Mouse (Mus musculus): ENCODE measurements around the gene Ttpal.
A peak's percentile ranks its signal among the peaks of the same experiment; 100 is the strongest.
"Not testable (repeated sequence)": the region's sequence is repeated elsewhere in the genome, so short reads cannot be mapped to it uniquely, and the experiment has no call there.

The Ttpal gene

DNA sequence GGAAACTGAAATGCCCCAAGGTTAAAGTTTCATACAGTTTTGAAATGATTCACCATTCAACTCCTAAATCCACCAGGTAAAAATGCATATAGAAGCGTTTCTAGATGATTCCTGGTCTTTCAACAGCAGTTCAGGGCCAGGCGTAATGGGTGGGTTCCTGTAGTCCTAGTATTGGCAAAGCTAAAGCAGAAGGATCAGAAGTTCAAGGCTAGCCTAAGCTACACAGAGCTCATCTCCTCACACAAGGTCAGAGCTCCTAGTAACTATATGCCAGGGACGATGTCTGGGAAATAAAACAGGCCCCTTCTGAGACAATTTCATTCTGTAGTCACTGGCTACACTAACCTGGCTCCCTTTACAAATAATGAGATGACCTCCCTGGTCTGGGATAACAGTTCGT is 29.1 kb downstream of the Ttpal start:
- DNase-seq (ENCODE audit: low spot score): no peak

DNA sequence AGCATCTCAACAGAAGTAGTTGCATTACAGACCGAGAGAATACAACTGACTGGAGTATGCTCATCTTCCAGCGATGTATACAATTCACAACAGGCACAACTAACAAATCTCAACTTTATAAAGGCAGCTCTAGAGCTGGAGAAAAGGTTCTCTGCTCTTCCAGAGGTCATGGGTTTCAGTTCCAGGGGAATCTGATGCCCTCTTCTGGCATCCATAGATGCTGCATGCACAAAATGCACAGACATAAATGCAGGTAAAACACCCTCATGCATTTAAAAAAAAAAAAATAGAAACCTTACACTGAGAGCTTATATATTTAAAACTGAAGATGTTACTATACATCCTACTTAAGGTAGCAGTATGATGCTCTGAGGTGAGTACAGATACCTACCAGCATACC is 29.6 kb downstream of the Ttpal start:
- no peak for DNase-seq (ENCODE audit: low spot score)

DNA sequence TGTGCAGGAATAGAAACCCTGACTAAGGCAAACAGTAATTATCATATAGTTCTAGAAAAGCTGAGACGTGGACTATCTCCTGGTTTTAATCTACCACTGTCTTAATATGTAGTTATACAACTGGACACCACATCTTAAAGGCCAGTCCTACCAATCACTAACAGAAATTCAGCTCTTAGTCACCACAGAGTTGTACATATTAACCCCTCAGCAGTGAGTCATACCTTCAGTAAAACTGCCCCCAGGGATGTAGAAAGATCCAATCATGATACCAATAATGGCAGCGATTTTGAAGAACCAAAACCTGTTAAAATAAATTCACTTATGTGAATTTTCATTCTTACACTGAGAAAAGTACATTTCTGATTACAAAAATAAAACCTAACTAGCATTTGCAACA is 32.1 kb downstream of the Ttpal start:
- DNase-seq (ENCODE audit: low spot score): no peak

DNA sequence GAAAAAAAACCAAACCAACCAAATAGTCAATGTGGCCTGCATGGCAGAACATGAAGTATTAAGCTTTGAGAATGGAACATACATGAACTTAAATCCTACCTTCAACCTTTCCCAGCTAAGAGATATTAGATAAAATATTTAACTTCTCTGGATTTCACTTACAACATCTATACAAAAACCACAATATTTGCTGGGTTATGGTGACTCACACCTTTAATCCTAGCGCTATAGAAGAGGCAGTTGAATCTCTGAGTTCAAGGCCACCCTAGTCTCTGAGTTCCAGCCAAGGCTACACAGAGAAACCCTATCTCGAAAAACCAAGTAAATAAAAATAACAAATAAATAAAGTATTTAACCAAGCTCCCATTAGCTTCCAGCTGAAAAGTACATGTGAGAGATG is 33.9 kb downstream of the Ttpal start:
- no peak for DNase-seq (ENCODE audit: low spot score)

DNA sequence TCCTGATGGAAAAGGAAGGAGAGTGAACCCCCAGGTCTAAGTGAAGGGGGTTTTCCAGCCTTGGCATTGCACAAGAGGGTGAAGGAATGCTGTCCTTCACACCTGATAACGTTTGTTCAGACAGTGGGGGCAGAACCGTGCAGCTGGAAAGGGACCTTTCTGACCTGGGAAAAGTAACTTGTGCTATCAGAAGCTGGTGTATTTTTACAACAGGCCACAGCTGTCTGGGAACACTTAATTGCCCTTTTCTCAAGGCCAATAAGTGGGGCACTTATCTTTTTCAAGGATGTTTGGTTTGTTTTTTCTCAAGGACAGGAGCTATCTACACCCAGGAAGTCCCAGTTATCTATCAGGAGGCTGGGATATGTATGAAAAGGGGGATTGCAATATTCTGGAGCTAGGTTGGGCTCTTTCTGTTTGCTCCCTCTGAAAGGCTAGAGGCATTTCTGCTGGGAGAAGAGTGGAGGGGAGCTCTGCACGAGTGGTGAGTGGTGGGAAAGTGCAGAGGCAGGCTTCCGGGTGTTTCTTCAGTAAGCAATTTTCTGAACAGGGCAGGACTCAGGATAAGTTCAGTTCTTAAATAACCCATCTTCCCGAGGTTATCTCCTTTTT is 35.6 kb downstream of the Ttpal start:
- no peak for DNase-seq (ENCODE audit: low spot score)

DNA sequence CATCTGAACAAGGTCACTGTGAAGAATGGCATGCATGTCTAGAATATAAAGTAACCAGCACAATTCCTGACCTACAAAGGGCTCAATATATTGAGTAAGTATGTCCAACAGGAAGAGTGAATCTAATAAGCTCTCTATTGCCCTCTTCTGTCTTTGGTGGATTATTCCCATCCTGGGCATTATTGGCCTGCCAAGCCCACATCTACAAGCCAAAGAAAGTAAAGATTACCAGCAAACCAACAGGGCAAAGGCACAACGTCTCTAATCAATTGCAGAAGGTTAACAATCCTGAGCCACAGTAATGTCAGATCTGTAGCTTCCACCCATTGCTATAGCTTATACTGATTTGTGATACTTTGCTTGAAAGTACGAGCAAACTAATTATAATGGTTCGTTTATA is 38.4 kb downstream of the Ttpal start:
- no peak for DNase-seq (ENCODE audit: low spot score)

DNA sequence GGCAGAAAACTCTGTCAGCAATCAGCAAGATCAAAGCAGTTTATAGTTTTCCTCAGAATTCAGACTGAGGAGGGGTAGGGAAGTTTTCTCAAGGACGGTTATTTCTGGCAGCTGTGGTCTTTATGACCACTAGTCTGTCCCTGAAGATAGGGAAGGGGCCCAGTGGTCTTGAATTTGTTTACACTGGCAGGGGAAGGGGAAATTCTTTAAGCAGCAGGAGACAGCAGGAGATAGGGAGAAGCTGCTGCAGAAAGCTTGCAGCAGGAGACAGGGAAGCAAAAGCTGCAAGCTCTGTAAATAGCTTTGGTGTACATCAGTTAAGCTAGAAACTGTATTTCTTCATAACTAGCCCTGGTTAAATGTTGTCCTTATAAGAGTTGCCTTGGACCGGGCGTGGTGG is 39.6 kb downstream of the Ttpal start:
- no peak for DNase-seq (ENCODE audit: low spot score)

DNA sequence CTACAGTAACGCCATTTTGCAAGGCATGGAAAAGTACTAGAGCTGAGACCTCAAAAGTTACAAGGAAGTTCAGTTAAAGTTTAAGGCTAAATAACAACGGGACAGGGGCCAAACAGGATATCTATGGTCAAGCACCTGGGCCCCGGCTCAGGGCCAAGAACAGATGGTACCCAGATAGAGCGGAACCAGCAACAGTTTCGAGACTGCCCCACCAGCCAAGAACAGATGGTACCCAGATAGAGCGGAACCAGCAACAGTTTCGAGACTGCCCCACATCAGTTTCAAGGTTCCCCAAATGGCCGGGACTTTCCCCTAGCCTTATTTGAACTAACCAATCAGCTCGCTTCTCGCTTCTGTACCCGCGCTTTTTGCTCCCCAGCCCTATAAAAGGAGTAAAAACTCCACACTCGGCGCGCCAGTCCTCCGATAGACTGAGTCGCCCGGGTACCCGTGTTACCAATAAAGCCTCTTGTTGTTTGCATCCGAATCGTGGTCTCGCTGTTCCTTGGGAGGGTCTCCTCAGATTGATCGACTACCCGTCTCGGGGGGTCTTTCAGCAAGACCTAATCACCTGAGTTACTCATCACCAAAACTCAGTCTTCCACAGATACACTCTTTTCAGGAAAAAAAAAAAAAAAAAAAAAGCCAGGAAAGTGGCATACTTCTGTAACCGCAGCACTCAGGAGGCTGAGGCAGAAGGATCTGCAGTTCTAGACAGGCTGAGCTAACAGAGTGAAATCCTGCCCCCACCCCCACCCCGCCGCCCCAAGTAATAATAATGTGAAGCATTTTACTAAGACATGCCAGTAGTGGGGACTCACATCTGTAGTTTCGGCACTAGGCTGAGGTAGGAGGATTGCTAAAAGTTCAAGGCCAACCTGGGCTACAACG is 40.8 kb downstream of the Ttpal start:
- DNase-seq (ENCODE audit: low spot score): no peak

DNA sequence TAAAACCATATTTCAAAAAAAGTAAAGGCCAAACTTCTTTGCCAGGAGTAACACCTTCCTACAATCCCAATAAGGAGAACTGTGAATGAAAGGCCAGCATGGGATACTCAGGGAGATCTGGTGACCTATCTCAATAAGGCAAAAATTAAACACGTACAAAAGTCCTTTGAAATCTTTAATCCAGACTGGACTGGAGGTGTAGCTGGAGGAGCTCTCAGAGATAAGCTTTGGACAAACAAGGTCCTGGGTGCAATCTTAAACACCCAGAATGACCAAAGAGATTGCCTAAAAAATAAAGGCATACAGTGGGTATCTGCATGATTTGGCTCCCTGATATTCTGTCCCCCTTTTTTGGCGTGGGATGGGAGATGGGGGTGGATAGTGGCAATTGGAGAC is 41.5 kb downstream of the Ttpal start:
- no peak for DNase-seq (ENCODE audit: low spot score)

DNA sequence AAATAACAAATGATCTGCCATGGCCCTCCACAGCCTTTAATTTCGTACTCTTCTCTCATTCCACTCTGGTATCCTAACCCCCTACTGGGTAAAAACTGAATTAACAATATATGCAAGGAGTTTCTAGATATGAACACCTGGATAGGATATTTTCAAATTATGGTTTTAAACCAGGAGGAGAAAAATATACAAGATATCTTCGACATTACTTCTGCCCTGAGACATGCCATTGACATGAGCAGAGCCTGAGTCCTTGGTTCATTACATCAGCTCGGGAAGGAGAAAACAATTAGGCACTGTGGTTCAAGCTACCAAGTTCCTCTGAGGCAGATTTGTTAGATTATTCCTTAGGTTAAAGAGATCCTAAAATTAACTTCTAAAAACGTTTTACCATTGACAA is 41.9 kb downstream of the Ttpal start:
- DNase-seq (ENCODE audit: low spot score): no peak

DNA sequence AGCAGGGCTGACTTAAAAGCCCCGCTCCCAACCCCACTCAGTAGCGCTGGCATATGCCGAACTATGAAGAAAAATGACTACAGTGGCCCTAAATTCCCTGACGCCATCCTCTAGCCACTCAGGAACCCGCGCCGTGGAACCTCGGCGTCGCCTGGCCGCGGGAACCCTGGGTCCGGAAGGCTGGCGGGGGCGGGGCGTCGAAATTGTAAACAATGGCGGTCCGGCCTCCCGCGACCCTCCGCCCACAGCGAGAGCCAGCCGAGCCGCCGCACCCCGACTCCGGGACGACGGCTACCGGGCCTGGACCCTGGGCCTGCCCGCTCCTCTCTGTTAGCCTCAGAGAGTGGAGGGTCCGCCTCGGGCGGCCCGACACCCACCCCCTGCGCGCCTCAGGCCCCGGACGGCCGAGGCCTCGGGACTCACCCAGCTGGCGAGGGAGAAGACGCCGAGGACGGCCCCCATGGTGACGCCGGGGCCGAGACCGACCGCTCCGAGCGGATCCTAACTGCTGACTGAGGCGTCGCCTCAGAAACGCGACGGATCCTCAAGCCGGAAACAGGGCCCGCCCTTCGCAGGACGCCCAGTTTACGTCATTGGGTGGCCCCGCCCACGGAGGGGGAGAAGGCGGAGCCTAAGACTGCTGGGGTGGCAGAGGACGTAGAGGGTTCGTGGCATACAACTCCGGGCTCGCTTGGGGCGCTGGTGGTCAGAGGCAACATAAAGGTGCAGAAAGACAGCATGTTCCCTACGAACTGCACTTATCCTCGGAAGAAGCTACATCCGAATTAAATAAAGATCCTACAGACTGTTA is 42.7 kb downstream of the Ttpal start, which contains the start of gene Serinc3:
Serinc3 (minus strand) TSS at position 557 of the 811 bp plus-strand sequence.
- peak; percentile 98 for DNase-seq (ENCODE audit: low spot score)

DNA sequence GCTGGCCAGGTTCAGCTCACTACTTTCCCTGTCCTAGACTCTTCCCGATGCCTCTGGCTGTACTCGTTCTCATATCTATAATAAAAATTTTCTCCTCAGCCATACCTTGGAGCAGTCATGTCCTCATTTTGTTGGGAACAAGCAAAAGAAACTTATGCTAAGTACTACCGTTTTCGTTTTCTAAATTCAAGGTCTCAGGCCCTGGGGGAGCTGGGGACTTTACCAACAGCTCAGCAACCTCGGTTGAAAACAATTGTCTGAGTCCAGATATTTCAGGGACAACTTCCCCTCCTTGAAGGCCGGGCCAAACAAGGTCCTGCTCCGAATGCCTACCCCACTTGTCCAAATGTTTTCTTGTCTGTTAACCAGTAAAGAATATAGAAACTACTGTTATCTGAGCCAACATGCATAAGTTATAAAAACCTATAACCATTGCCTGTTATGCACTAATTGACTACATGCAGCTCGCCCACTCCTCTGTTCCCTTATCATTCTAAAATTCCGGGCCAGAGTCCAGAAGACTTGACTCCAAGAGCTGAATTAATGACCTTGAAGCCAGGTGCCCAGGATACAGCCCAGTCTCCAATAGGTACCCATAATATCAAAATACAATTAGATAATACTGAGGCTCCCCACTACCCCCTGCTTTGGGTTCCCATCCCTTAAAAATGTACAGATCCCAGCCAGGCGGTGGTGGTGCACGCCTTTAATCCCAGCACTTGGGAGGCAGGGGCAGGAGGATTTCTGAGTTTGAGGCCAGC is 43.8 kb downstream of the Ttpal start:
- no peak for DNase-seq (ENCODE audit: low spot score)

DNA sequence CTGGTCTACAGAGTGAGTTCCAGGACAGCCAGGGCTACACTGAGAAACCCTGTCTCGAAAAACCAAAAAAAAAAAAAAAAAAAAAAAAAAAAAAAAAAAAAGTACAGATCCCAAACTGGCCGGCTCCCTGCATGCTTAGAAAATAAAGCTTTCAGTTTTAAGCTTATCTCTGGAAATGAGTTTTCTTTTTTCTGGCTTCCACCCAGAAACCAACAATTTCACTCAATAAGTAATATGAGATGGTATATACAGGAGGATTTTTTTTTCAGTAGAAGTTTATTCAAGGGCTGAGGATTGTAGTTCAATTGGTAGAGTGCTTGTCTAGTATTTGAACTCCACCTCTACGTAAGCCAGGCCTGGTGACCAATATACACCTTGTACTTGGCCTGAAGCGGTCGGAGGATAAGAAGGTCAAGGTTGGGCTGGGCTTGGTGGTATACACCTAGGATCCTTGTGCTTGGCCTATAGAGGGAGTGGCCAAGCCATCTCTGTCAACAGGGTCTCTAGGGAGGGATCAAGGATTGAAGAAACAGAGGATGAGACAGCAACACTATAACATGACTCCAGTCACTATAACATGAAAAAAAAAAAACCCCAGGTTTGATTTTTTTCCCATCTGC is 44.5 kb downstream of the Ttpal start:
- no peak for DNase-seq (ENCODE audit: low spot score)

DNA sequence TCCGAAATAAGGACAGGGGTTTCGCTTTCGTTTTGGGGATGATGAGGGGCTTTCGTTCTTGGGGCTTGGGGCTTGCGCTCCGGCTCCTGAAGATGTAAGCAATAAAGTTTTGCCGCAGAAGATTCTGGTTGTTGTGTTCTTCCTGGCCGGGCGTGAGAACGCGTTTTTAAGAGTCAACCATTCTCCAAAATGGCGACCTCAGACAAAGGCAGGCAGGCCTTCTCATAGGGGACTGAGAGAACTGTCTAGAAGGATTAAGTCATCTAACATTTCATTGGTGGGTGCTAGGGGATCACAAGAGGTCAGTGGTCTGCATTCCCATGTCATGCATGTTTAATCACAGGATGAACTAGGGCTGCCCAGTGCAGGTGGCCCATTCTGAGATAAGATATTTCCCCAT is 53.6 kb downstream of the Ttpal start:
- not testable (repeated sequence) for DNase-seq (ENCODE audit: low spot score)

DNA sequence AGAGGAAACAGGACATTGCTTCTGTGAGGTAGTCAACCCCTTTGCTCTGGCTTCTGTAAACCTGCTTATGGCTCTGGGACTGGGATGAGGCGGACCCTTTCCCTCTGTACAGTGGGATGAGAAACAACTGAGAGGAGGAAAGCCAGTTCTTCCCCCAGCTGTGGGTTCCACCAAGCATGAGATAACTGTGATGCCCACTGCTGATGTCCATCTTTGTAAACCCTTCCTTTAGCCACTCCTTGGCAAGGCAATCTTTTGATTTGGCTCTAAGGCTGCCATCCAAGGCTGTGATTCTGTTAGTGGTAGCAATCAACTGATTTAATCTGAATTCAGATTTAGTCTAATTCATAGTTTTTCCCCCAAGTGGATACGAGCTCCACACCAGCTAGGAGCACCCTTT is 55.4 kb downstream of the Ttpal start:
- no peak for DNase-seq (ENCODE audit: low spot score)

DNA sequence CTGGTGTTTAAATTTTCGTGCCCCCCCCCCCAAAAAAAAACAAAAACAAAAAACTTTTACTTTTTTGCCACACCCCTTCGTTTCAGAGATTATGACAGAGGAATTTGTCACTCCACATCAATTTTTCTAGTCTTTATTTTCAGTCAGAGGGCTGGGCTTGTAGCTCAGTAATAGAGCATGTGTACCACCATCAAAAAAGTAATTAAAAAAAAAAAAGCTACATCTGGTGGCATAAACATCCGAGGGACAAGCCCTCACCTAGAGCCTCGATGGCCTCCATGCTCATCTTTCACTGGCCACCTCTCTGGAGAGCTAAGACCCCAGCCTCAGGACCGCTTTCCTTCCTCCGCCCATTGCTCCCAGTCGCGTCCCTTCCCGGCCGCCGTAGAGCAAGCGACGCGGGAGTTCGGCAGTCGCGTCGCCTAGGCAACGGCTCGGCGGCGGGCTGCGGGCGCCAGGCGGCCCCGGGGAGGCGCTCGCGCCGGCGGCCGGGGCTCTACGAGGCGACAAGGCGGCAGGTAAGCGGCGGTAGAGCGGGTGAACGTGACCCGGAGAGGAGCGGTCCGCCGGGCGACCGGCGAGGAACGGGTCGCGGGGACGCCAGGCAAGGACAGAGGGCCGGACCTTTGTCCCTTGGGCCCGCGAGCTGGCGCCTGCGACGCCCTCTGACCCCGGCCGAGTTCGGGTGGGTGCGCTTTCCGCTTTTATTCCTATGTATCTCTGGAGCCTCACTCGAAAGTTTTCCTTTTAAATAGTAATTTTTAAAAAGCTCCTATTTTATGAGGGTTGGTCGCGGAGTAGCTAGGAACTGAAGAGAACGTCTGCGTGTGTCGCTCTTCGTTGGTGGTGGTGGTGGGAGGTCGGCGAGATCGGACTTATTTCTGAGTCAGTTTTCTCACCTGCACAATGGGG is 56.1 kb downstream of the Ttpal start, which contains the start of gene Pkig:
Pkig (plus strand) TSS at position 412 of the 912 bp plus-strand sequence.
- DNase-seq (ENCODE audit: low spot score): peak; percentile 94

DNA sequence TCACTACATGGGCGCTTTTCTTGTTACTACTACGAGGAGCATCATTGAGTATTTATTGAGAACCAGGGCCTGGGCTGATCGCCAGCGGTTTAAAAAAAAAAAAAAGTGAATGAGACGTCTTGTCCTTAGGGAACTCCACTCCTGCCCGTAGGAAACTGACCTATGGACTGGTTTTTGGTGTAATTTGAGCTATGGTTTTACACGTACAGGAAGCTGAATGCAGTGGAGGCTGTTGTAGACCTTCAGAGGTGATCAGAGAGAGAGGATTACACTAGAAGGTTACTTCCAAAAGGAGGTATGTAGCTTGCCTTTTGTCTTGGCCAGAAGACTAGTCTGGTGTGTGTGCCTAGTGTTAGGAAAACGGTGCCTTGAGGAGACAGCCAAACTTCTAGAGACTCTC is 56.8 kb downstream of the Ttpal start:
- peak; percentile 32 for DNase-seq (ENCODE audit: low spot score)

DNA sequence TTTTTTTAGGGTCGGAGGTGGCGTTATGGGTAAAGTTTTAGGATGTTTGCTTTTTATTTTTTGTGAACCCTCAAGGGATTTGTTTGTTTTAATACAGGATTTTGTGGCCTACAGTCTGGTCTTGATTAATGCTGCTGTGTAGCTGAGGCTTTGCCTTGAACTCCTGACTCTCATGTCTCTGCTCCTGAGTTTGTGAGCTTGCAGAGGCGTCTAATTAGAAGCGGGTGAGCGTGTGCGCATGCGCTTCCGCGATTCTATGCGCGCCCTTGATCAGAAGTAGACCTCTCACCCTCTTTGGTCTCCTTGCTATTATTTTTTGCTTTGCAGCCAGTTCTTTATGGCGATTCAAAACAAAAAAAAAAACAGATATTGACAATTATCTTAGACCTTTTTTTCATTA is 57.3 kb downstream of the Ttpal start:
- DNase-seq (ENCODE audit: low spot score): peak; percentile 29

DNA sequence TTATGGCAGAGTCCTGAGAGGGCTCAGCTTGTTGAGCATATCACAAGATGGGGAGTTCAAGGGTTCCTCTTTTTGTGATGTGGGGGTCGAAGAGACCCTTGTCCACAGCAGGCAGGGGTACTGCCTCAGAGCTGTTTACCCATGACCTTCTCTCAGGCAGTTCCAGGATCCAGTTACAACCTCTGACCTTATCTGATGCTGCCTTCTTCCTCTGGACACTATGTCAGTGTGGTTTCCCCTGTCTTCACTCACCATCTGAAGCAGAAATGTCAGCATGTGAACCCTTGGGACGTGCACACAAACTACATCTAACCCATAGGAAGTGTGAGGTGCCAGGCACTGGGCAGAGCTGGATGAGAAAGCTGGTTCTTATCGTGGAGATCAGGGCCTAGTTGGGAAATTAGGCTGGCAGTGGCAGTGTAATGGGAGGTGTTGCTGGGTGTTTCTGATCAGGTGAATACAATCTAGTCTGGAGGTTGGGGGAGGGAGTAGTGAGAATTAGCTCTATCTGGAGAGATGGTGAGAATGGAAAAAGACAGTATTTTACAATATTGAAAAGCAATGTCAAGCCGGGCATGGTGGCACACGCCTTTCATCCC is 58.1 kb downstream of the Ttpal start:
- peak; percentile 23 for DNase-seq (ENCODE audit: low spot score)

DNA sequence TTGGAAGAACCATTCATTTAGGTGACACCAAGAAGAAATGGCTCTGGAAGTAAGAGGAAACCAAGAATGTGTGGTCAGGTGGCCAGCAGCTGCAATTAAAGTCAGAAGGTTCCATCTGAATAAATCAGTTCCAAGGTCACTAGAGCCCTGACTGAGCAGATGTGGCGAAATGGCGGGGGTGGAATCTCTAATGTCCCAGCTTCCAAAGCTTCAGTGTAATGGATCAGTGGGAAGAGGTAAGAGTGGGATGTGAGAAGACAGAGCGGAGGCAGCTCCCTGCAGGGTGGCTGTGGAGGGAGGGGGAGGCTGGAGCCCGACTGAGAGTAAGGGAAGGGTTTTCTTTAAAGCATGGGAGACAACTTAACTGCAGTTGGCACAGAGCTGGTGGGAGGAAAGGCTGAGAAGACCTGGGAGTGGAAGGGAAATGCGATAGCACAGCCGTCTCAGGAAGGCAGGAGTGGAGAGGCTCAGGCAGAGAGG is 59.3 kb downstream of the Ttpal start:
- no peak for DNase-seq (ENCODE audit: low spot score)
